Mouse (Mus musculus) heart, adult 2 months (tissue): ENCODE data around the gene Gm20388. TPM values are rescaled to one million over a fixed set of nuclear protein-coding genes. Genes with fewer than 3 reads are reported as not detected.

Source experiments
- DNase-seq, 2 experiments: peaks; one replicate each; pipeline ENCODE4 v3.0.0; 2021
- H3K27ac ChIP-seq: fragments of 200-600 bp; 2 replicates; pipeline ENCODE4 v1.8.1; 2022
- H3K27me3 ChIP-seq: fragments of 200-500 bp; 2 replicates; pipeline ENCODE4 v1.6.1; 2012; ENCODE audit warnings: mild to moderate bottlenecking, low read length, inconsistent platforms, mixed read lengths; ENCODE audit not compliant: control insufficient read depth, insufficient read depth
- H3K36me3 ChIP-seq: fragments of 200-500 bp; 2 replicates; pipeline ENCODE4 v1.6.1; 2012; ENCODE audit warnings: low read length, inconsistent platforms; ENCODE audit not compliant: control insufficient read depth, insufficient read depth
- H3K4me1 ChIP-seq: fragments of 200-500 bp; 2 replicates; pipeline ENCODE4 v1.6.1; 2011; ENCODE audit warnings: low read length; ENCODE audit not compliant: control insufficient read depth, insufficient read depth
- H3K4me3 ChIP-seq: fragments of 200-600 bp; 2 replicates; pipeline ENCODE4 v1.8.1; 2022
- H3K79me2 ChIP-seq: fragments of 200-500 bp; replicated peaks from 2 replicates; pipeline ENCODE4 v1.6.1; 2012; ENCODE audit warnings: mild to moderate bottlenecking, inconsistent platforms, low read length, moderate library complexity, mixed read lengths; ENCODE audit not compliant: control insufficient read depth, insufficient read depth
- H3K9ac ChIP-seq: fragments of 200-500 bp; 2 replicates; pipeline ENCODE4 v1.6.1; 2012; ENCODE audit warnings: low read depth, mild to moderate bottlenecking, control low read depth, inconsistent platforms, low read length, mixed read lengths
- CTCF ChIP-seq: fragments of 200-600 bp; IDR thresholded peaks from 2 replicates; pipeline ENCODE4 v1.8.1; 2022; ENCODE audit warnings: antibody characterized with exemption, mild to moderate bottlenecking, moderate library complexity
- EP300 ChIP-seq: fragments of 200-500 bp; IDR thresholded peaks from 2 replicates; pipeline ENCODE4 v1.6.1; 2011; ENCODE audit warnings: low read depth, low read length, control low read depth; ENCODE audit not compliant: insufficient read depth
- POLR2A ChIP-seq: fragments of 200-500 bp; IDR thresholded peaks from 2 replicates; pipeline ENCODE4 v1.6.1; 2011; ENCODE audit warnings: mild to moderate bottlenecking, low read depth, low read length, control low read depth; ENCODE audit not compliant: insufficient read depth
- WGBS: fragments of 180-500 bp; shearing (Covaris S2); methylation state at CpG from one replicate; pipeline ENCODE4 v1.1.7; 2018; 5-methylcytosine and 5-hydroxymethylcytosine counted together
- intact Hi-C: fragments of 180-260 bp; cut with DNase I; formaldehyde crosslinking; loops from one replicate; pipeline ENCODE4 v1.15.1; 2025
- polyA plus RNA-seq: library from polyadenylated mRNA; depleted of rRNA; stranded (reverse); fragments of >200 nt; gene quantifications from 2 replicates; pipeline ENCODE4 v1.2.3, GENCODE M21; 2012
- total RNA-seq, 2 experiments: library from RNA; stranded (reverse); gene quantifications; 2 replicates each; pipeline ENCODE4 v1.2.3; 2021

The Gm20388 gene
- total and polyA plus RNA-seq, 3 experiments = 1.8 to 32.3 TPM; not detected in 1

DNA sequence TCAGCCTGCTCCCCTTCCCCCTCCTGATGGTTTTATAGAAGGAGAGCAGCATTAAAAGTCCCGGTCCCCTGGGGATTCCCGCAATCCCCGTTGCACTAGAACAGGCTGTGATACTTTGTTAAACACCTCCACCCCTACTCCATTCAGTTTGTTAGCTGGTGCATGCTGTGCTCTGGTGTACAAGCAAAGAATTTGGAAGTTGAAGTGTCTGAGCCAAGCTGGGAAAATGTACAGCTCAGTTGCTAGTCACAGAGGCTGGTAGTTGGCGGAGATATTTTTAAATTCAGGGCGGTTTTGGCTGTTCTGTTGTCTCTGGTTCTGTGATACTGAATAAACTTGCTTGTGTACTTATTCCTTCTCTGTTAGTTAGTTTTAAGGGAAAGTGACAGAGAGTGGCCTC lies 42.1 kb downstream of the Gm20388 start:
- no peaks in the 10 kb centered on the region for H3K36me3 ChIP-seq
- no peaks in the 10 kb centered on the region for H3K79me2 ChIP-seq
- H3K4me1 ChIP-seq = no peaks in the 10 kb centered on the region
- DNase-seq = no peak
- H3K9ac ChIP-seq = no peak overlapping the region
- WGBS = 82% methylated on average over 5 of the region's 5 CpGs
- no peak overlapping the region for H3K27ac ChIP-seq
- intact Hi-C loops = no loop called here
- no peak for TF ChIP-seq CTCF
- no peak for TF ChIP-seq EP300
- TF ChIP-seq POLR2A = no peak
- H3K4me3 ChIP-seq = no peak overlapping the region
- no peaks in the 10 kb centered on the region for H3K27me3 ChIP-seq

DNA sequence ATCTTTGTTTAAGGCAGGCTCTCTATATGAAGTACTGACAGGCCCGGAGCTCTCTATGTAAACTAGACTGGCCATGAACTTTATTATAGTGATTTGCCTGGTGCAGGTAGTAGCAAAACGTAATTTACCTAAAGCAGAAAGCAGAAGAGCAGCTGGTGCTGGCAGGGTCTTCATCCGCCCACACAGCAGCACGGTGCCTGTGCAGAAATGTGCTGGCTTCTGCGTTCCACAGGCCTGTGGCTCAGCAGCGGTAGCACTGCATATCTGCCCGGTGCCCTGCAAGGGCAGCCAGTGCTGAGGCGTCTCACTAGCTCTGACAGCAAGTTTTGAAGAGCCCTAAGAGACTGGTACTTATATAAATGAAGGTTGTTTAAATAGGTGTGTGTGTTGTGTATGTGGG lies 44.7 kb downstream of the Gm20388 start:
- no peak overlapping the region for H3K4me3 ChIP-seq
- no peaks in the 10 kb centered on the region for H3K36me3 ChIP-seq
- no peaks in the 10 kb centered on the region; the same call in 1 of the 2 replicates for H3K4me1 ChIP-seq
- 90% methylated on average over 8 of the region's 8 CpGs for WGBS
- no peak for DNase-seq
- no peaks in the 10 kb centered on the region for H3K27me3 ChIP-seq
- H3K27ac ChIP-seq = no peak overlapping the region
- no peak overlapping the region for H3K9ac ChIP-seq
- intact Hi-C loops = no loop called here
- H3K79me2 ChIP-seq = no peaks in the 10 kb centered on the region
- TF ChIP-seq CTCF (no peak), EP300 (no peak), POLR2A (no peak)

DNA sequence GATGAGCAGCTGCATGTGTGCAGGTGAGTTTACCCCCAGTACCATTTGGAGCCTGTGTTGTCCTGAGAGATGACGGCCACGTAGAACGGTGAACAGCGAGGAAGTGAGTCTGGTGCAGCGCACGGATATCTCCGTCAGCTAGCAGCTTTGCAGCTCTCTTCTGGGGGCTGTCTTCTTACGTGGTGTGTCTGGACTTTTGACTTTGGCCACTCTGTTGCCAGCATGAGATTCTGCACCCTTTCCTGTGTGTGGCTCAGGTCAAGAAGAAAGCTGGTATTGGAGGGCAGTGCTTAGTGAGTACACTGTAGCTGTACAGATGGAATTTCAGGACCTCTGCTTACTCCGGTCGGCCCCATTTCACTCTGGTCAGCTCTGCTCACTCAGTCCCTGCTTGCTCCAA lies 47.4 kb downstream of the Gm20388 start:
- 96% methylated on average over 10 of the region's 10 CpGs for WGBS
- Histone ChIP-seq H3K4me1 (no peaks in the 10 kb centered on the region; the same call in 1 of the 2 replicates), H3K27me3 (no peaks in the 10 kb centered on the region), H3K27ac (no peak overlapping the region), H3K36me3 (no peaks in the 10 kb centered on the region), H3K9ac (no peak overlapping the region), H3K4me3 (no peak overlapping the region), H3K79me2 (no peaks in the 10 kb centered on the region)
- TF ChIP-seq POLR2A (no peak), EP300 (no peak), CTCF (no peak)
- intact Hi-C loops = no loop called here
- no peak for DNase-seq

DNA sequence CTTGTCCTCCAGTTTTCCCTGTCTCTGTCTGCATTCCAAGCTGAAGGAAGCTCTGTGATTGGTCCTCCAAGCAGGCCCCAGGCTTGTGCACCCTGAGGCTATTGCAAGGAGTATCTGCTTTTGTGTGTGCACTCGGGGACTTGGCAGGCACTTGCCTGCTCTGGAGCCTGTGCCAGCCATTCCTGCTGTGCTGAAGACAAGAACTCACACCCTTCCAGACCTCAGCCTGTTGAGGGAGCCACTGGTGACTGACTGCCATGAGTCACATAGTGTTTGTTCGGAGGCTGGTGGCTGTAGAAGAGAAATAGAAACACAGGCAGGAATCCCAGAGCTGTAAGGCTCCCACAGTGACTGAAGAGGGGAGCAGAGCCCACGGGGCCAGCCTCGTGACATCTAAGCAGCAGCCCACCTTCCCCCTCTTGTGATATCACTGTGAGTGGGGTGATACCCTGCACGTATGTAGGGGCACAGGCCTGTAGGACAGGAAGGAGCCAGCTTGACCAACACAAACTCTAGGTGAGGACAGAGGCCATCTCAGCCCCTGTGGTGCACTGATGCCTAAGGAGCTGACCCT lies 50.0 kb downstream of the Gm20388 start:
- intact Hi-C loops = no loop called here
- H3K4me3 ChIP-seq = no peak overlapping the region
- H3K4me1 ChIP-seq = no peaks in the 10 kb centered on the region; the same call in 1 of the 2 replicates
- H3K27ac ChIP-seq = no peak overlapping the region
- no peak overlapping the region for H3K9ac ChIP-seq
- H3K27me3 ChIP-seq = no peaks in the 10 kb centered on the region
- TF ChIP-seq POLR2A = no peak
- peak; percentile 19; the same call in 1 of the 2 replicates for TF ChIP-seq CTCF
- WGBS = 59% methylated on average over 5 of the region's 5 CpGs
- no peaks in the 10 kb centered on the region for H3K36me3 ChIP-seq
- no peaks in the 10 kb centered on the region for H3K79me2 ChIP-seq
- DNase-seq = peak; percentile 48 to 61

DNA sequence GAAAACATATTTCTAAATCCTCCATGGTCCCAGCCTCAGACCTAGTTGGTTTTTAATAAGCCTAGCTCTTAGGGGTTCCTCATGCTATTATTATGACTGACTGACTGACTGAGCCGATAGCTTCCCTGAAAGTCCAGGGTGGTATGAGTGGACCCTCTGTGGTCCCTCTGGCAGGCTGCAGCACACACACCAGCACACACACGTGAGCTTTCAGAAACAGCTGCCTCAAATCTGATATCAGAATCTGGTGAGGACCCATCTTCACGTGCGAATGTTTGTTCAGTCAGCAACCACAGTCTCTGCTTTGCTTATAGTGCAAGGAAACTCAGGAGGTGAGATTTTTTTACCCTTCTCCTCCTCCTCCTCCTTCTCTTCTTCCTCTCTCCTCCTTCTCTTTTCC lies 54.2 kb downstream of the Gm20388 start:
- Histone ChIP-seq H3K36me3 (no peaks in the 10 kb centered on the region), H3K27me3 (no peaks in the 10 kb centered on the region), H3K4me1 (no peaks in the 10 kb centered on the region; the same call in 1 of the 2 replicates), H3K27ac (no peak overlapping the region), H3K79me2 (no peaks in the 10 kb centered on the region), H3K4me3 (no peak overlapping the region), H3K9ac (no peak overlapping the region)
- DNase-seq = no peak
- intact Hi-C loops = no loop called here
- 66% methylated on average over 4 of the region's 4 CpGs for WGBS
- TF ChIP-seq EP300 (no peak), CTCF (no peak), POLR2A (no peak)

DNA sequence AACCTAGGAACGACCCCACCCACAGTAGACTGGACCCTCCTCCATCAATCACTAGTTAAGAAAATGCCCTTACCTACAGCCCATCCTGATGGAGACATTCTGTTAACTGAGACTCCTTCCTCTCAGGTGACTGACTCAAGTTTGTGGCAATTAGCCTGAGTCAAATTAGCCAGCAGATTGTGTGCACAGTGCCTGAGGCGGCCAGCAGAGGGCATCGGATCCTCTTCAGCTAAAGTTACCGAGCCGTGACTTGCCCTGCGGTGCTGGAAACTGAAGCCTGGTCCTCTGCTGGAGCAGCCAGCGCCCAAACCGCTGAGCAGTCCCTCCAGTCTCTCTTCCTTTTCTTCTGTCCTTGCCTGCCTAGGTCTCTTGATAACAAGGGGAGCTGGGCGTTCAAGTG lies 56.8 kb downstream of the Gm20388 start:
- WGBS = 92% methylated on average over 9 of the region's 9 CpGs
- Histone ChIP-seq H3K9ac (no peak overlapping the region), H3K36me3 (no peaks in the 10 kb centered on the region), H3K4me3 (no peak overlapping the region), H3K27me3 (no peaks in the 10 kb centered on the region), H3K4me1 (no peaks in the 10 kb centered on the region), H3K79me2 (no peaks in the 10 kb centered on the region), H3K27ac (no peak overlapping the region)
- TF ChIP-seq CTCF = peak; percentile 43
- no peak for TF ChIP-seq POLR2A
- intact Hi-C loops = no loop called here
- no peak for DNase-seq
